Mouse (Mus musculus) E14TG2a.4 (cell line): Measurements from ENCODE around the gene Ogdhl.

Experiments used
- CTCF ChIP-seq: conservative IDR thresholded peaks from 2 replicates; pipeline ENCODE4 v1.5.1; 2014; ENCODE audit warnings: low read length
- NANOG ChIP-seq: IDR thresholded peaks from 2 replicates; pipeline ENCODE4 v1.6.1; 2014; ENCODE audit warnings: borderline replicate concordance, low read length, mixed read lengths
- POU5F1 ChIP-seq: IDR thresholded peaks from 2 replicates; pipeline ENCODE4 v1.6.1; 2014; ENCODE audit warnings: low read length, borderline replicate concordance

DNA sequence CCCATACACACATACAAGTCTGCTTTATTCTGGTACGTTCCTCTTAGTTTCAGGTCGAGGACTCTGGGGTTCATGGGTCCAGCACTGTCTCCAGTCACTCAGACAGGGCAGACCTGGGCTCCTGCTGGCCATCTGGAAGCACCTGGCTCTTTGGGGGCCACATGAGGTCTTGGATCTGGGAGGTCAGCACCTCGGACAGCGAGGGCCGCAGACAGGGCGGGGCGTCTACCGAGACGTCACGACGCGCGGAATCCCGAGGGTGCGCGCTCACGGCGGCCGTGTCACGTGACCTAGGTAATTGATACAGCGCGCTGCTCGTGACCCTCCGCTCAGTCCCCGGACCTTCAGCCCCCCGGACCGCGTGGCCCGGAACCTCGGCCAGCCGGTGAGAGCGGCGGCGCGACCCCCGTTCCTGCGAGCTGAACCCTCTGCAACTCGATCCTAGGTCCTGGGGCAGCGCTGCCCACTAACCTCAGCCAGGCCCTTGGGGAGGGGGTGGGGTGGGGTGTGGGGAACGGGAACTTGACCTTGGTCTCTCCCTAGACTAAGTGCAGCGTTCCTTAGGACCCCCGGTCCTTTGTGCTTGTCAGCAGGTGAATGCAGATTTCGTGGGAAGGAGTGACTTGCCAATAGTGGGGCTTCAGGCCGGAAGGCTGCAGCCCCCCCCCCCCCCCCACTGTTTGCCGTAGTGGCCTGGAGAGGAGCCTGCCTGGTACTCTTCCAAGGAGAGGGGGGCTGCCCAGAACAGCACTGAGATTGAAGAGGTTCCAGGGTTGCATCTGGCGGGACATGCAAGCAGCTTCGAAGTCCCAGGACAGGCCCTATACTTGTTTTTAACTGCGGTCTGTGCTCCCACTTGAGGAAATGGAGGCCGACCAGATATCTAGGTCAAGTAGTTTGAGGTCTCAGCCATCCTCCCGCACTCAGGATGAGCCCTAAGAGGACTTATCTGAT lies at the start of gene Ogdhl:
- TF ChIP-seq CTCF (no peak), POU5F1 (no peak), NANOG (no peak)
